Mouse (Mus musculus): ENCODE results near the gene Nup210.
"Not testable (repeated sequence)": the region's sequence is repeated elsewhere in the genome, so short reads cannot be mapped to it uniquely, and the experiment has no call there.

Gene Nup210

DNA sequence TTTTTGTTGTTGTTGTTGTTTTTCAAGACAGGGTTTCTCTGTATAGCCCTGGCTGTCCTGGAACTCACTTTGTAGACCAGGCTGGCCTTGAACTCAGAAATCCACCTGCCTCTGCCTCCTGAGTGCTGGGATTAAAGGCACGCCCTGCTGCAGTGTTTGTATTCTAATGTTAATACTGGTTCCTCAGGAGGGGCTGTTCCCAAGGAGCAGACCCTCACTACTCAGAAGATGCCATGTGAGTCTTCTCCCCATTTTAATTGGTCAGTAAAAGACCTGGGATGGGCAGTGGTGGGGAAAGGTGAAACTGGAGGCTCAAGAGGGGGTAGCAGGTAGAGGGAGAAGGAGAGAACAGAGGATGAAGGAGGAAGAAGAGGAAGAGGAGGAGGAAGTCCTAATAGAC, 13.2 kb downstream of the Nup210 start:
- not testable (repeated sequence) for DNase-seq

DNA sequence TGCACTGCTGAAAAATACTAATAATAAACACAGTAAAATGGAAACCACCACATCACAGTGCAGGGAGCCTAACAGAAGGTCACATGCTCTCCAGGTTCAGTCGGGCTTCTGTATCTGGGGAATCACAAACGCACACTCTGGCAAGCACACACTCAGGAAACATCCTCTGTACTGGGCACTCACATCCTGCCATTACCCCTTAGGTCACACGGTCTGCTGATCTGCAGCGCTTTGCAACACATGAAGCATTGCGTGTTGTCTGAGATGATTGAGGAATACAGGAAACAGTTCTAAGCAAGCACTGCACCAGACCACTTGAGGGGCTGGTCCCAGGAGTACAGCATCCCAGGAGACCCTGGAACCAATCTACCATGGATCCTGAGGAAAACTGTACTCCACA, 16.0 kb downstream of the Nup210 start:
- DNase-seq: no peak

DNA sequence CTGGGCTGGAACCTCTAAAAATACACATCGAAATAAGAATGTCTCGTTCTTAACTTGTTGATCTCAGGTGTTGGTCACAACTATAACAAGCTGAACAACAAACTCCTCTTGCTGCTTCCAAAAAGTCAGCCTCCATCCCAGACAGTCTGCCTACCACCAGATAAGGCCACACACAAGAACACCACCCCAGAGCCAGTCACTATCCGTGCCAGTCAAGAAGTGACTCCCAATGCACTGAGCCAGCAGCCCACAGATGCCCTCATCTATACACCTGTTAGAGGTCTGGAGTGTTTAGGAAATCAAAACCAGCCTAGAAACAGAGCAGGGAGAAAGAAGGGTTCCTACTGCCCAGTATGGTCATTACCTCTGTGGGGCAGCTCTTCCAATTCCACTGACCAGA, 18.8 kb downstream of the Nup210 start:
- DNase-seq: no peak

DNA sequence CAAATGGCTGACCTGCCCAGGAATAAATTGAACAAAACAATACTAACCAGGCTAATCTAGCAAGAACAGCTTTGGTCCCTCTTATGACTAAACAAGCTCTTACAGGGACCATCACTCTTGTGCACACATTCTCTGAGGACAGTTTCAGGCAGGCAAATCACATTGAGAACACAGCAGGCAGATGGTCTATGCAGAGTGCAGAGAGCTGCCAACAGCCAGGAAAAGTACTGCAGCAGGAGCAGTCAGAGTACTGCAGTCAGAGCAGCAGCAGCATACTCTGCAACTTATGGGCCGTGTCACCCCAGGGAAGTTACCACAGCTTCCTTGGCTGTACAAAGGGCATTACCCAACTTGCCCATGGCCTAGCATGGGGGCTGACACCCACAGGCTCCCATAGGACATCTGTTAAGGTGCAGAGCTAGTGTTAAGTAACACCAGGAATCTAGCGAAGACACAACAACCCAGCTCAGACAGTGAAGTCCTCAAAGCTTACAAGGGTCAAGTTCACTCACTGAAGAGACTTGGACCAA, 21.5 kb downstream of the Nup210 start:
- DNase-seq: peak; percentile 25

DNA sequence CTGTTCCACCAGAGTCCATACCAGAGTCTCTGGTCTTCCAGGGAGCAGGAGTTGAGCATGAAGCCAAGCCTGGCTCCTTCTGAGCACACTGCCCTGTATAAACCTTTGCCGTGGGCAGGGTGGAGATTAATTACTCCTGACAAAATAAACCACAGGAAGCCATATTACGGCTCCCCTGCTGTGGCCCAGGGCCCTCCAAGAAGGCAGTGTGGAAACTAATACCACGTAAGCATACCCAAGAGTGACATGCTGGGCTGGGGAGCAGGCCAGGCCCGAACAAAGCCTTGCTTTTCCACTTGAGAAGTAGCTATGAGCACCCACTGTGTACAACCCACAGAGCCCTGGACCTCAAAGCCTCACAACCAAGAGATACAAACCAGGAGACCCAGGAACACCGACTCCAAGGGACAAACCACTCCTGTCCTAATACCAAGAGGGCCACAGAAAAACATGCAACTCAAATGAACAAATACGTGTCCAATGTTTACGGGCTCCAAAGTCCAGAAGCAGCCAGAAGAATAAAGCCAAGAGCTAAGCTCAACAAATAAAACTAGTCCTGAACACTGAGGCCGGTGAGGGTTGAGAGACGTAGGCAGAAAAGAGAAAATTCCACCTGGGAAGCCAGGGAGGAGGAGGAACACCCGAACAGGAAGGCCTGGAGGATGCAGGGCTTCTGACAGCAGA, 24.3 kb downstream of the Nup210 start:
- no peak for DNase-seq

DNA sequence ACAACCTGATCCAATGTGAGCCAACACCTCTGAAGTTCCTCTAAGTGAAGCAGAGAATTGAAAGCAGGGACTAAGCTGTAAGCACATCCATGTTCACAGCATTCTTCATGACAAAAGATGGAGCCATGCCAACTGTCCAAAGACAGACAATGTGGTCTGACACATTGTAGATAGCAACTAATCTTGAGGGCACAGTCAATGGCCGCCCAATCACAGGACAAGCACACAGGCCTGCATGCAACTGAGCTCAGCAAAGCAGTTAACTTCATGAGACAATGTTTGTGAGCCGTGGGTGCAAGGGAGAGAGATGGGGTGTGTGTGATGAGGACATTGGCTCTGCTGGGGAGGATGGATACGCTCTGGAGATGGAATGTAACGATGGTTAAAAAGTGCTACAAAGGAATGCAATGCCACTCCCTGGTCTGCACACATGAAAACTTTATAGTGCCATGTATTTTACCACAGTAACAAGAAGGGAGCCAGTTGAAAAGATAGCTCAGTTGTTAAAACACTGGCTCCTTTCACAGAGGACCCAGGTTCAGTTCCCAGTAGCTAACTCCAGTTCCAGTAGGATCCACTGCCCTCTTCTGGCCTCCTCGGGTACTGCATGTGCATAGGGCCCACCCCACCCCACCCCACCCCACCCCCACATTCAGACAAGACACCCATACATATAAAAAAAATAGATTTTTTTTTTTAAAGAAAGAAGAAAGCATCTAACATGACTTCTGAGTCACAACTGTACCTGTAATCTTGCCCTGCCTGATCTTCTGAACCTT, 31.3 kb downstream of the Nup210 start:
- no peak for DNase-seq

DNA sequence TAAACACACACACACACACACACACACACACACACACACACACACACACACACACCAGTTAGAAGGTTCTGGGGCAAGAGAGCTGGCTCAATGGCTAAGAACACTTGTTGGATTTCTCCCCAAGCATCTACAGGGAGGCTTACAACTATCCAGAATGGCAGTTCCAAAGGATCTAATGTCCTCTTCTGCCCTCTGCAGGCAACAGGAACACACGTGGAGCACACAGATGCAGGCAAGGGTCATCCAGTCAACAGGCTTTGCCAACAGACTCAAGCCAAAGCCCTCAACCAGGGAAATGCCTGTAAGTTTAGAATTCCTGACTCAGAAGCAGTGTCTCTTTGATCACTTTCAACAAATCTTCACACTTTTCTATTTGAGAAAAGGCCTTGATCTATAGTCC, 36.6 kb downstream of the Nup210 start:
- no peak for DNase-seq

DNA sequence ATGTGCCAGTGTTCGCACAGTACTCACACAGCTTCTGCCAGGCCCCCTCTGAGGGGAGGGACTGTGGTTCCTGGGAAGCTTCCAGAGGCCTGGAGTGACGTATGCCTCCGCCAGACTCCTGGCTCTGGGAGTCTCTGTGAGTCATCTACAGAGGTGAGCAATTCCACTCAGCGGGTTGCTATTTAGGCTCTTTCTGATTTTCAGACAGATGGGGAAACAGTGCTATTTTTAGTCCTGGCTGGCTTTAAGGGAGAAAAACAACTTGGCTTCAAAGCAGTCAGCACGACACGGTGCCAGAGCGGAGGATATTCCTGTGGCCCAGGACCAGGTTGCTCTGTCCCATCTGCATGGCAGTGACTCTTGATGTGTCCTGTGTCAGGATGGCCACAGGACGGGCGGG, 40.4 kb downstream of the Nup210 start:
- no peak for DNase-seq

DNA sequence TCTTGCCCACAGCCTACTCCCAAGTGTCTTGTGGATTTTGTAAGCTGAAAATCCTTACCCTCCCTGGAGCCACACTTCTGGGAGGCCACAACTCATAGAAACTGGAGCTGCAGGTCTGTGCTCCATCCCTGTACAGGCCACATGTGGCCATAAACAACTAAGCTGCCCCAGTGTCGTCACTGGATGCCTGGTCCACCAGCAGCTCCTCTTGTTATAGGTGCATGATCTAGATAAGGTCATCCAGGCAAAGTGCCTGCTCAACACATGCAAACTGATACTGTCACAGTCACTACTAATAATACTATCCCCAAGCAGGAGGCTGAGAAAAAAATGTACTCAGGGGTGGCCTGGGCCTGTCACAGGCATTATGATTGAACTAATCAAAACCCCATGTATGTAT, 48.1 kb downstream of the Nup210 start:
- no peak for DNase-seq

DNA sequence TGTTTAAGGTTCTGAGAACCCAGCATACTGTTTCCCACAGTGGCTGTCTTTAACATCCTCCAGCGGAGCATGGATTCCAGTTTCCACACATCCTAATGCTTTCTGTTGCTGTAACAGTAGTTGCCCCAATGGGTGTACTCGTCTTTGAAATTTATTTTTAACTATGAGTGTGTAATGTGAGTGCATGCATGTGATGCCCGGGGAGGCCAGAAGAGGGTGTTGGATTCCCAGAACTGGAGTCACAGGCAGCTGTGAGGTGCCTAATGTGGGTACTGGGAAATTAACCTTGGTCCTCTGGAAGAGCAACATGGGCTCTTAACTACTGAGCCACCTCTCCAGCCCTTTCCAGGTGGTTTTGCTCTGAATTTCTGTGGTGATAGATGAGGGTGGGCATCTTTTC, 49.6 kb downstream of the Nup210 start:
- no peak for DNase-seq

DNA sequence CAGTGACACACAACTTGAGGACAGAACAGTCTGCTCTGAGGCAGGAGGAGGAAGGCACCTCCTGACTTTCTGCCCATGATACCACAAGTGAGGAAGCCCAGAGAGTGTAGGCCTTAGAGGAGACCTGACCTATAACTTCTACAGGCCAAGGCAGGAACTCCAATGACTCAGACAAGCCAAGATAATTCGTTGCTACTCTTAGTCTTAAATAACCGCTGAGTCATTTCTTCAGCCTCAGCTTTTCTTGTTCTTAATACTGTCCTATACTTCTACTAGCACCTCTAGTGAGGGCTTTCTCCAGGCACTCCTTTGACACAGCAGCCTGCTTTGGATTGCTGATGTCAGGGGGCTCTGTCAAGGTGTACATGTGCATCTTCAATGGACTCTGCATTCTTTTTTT, 55.3 kb downstream of the Nup210 start:
- DNase-seq: no peak

DNA sequence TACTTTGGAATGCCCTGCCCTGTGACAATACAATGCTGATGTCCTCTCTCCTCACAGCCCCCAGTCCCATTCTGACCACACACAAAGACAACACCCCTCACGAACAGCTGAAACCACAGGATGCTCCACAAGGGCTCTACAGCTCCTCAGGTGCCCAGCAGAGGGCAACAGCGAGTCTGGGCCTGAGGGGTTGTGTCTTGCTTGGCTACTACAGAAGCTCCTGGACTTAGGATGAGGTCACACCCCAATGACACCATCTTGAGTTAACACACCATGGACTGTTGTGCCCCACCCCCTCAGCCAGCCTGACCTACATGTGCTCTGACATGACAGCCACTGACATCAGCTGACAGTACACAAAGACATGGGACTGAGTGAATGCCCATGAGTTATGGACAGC, 56.9 kb downstream of the Nup210 start:
- peak; percentile 21 for DNase-seq

DNA sequence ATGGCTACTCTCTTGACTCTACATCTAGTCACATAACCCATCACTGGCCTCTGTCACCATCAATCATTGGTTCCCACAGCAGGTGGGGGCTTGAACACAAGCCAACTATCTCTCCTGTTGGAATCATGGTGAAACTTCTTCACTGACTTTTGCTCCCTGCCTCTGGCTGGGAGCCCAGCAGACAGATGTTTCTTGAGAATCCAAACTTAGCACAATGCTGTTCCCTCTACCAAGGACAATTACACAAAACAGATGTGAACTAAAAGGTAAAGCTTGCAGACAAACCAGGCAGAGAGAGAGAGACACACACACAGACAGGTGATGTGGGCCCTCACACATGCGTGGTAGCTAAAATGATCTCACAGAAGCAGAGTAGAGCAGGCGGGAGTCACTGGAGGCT, 58.6 kb downstream of the Nup210 start:
- DNase-seq: peak; percentile 26

DNA sequence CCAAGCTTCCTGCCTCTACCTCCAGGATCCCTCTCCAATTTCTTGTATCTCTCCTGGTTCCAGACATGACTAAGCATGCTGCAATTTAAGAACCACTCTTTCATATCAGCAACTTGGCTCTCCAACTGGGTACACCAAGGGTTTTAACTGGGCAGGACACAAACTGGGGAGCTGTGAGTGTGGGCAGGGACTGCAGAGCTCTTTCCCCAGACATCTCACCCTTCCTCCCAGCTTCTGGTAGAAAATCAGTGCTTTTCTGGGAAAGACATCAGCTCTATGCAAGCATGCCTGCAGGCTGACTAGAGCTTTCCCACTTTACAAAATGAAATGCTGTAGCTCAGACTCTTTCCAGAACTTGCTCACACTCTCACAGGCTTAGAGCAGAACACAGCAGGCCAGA, 60.3 kb downstream of the Nup210 start:
- no peak for DNase-seq

DNA sequence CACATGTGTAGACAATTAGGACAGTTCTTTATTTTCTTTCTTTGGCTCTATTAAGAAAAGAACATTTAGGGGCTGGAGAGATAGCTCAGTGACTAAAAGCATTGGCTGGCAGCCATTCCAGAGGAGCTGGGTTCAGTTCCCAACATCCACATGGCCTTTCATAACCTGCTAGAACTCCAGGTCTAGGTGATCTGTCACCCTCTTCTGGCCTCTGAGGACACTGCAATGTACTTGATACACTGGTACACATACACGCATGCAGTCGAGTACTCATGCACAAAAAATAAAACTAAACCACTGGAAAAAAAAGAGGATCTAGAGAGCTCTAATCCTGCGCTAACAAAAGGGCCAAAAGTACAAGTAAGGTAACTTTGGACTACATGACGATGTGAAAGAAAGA, 64.1 kb downstream of the Nup210 start:
- DNase-seq: no peak

DNA sequence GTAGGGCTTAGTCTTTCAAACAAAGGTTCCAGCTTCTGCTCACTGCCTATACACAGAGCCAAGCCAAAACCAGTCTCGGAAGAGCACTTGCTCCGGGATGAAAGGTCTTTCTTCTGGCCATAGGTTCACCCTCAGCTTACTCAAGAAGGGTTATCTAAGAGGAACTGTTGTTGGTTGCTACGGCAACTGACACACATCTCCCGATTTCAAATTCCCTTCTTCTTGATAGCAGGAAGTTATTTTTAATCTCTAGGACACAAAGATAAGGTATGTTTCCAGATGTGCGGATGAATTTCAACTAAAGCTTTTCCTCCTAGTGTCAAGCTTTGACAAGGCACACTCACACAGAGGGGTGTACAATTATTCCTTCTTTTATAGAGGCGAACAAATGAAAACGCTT, 68.6 kb downstream of the Nup210 start:
- no peak for DNase-seq

DNA sequence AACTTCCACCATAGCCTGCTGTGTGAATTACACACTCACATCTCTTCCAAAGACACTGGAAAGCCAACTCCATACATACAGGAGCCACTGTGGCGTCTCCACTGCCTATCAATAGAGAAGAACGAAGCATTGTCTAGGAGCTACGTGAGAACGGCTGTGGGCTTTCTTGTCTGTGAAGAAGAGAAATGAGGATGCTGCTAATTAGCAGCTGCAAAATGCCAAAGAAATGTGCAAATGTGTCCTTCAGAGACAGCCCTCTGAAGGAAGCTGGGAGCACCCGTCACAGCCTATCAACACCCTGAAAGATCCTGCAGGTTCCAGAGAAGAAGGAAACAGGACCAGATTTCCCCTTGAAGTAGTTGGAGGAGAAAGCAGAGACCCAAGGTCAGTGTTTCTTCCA, 69.2 kb downstream of the Nup210 start:
- DNase-seq: no peak

DNA sequence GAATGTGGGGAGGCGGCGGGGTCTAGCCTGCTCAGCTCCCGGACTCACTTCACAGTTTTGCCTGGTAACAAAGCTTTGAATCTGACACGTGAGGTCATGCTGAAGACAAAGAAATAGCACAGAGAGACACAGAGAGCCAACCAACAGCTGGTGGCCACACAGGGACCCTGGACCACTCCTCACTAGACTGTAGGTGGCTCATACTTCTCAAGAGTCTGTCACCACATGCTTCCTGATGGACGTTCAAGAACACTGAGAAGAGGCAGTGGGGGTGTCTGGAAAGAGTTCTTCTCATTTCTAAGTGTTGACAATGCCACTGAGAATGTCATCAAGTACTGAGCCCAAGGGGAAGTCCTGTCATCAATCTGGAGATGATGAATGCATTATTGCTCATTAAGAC, 70.4 kb downstream of the Nup210 start:
- DNase-seq: no peak

DNA sequence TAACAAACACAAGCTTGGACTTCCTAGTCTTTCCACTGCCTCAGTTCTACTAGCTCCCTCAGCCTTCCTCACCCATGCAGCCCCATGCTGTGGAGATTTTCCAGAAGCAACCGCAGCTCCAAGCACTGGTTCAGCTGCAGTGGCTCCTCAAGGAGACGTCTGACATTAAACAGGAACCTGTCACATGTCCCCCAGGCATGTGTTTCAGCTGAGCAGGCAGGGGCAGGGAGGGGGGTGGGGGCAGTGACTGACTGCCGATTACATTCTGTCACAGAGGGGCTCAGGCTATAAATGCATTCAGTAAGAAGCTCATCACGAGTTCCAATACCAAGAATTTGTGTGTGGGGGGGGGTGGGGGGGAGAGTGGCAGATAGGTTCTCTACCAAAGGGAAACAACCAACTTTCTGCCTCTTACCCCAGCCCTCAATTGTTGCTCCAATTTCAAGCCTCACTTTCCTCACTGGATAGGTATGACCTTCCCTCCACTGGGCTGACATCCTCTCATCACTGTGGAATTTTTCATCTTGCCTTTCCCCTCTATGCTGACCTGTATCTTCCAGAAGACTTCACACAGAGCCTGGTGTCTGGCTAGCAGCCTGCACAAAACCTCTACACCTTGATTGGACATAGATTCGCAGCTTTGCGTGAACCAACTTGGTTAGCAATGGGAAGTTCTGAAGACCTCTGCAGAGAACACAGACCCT, 71.8 kb downstream of the Nup210 start:
- no peak for DNase-seq

DNA sequence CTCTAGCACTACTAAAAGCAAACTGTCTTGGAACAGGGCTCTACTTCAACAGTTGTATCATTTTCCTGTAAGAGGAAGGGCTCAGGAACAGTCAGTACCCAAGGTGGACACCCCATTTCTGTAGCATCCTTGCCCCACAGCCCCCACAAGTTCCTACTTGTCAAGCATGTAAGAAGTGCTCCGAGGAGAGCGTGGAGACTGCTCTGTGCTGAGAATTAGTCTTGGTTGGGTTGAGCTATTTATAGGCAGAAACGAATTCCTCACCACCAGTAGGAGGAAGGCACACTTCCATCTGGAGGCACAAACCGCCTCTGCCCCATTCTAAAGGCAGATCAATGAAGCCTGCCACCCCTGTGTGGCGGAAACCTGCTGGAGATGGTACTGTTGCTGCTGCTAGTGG, 75.3 kb downstream of the Nup210 start:
- no peak for DNase-seq

DNA sequence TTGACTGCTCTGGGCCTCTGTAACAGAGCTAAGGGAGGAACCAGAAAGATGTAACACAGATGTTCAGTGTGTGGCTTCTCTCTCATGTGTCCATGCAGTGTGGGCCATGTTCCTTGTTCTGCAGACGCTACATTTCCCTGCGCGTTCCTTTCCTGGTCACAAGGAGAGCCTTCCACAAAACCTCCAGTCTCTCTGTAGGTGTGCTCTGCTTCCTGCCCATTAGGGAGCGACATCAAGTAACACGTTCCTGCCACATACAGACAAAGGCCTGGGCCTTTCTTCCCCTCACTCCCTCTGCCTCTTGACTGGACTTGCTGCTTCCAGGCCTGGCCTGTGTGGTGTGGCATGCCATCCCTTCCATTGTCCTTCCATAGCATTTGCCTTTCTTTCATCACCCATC, 88.4 kb downstream of the Nup210 start:
- no peak for DNase-seq

DNA sequence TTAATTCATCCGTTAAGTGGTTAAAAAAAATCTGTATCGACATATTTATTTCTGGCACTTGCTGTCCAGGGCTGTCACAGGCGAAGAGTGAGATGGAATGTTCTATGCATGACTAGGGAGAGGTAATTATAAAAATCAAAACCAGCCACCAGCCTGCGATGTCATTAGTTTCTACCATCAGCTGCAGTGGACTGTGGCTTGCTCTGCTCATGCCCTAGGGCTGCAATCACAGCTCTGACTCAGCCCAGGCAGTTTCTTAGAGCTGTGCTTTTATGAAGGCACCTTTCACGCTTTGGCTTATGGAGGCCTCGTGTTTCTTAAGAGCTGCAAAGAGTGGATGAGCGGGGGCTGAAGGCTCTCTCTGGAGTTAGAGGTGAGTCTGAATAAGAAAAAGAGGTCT, 95.8 kb downstream of the Nup210 start:
- DNase-seq: peak; percentile 33

DNA sequence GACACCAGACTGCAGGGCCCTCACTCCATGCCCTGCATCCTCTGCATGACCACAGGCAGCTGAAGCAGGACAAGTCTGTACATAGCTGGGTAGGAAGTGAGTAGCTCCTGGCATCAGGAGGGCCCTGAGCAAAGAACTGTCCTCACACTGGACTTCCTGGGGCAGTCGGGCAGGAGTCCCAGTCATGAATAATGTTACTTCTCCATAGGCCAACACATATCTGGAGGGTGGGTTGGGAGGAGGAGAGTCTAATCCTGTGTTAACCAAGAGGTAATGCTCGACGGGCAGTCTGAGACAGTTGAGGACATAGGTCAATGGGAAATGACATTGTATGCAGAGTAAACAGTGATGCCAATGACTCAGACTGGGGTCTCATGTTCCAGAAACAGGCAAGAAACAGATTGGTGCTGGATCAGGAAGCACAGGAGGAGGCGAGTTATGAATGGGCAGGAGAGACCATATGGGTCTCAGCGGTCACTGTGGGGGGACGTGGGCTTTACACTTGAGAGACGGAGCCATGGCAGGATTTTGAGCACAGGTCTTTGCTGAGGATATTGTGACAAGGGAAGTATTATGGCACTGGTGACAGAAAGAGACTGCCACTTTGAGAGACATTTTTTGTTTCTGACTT, 99.9 kb downstream of the Nup210 start:
- no peak for DNase-seq

All from kidney, adult 11 months (tissue).